In genomic region chr15:92895836-92896235, GRCm38 (mm10) we compare ENCODE assay signal across 28 mouse cellular contexts.
DNase-seq lines count a peak whose midpoint lies in the region; ATAC-seq and TF ChIP-seq lines count a peak whose summit lies in the region.
"Had no signal": no experiment of that assay in that cellular context is flagged by ENCODE, and none has a peak within 500 bp of the region (broad histone marks: within the 10 kb centered on the region; RNA-seq: fewer than 3 reads in every experiment).

No protein-coding gene starts in this region.

- no peak for TF ChIP-seq POLR2A in limb, embryonic 14.5 days (IDR thresholded peaks at IDR 0.05; ENCODE audit: borderline replicate concordance, extremely low read depth, insufficient read depth, insufficient read length)

- ATAC-seq in embryonic facial prominence, embryonic 11.5 days (replicated peaks; ENCODE audit: insufficient number of reproducible peaks, low FRiP score, low TSS enrichment, low read depth), result no peak
- no peak for ATAC-seq in lung, embryonic 14.5 days (ENCODE audit: insufficient read depth)
- no peak for ATAC-seq in limb, embryonic 14.5 days (ENCODE audit: low FRiP score, low read depth)
- ATAC-seq: forebrain, embryonic 15.5 days; hindbrain, postnatal 0 days; inflammation-experienced regulatory T-cells, adult 6 months; intestine, embryonic 16.5 days had no signal

- no peak overlapping the region for H3K9ac ChIP-seq in embryonic facial prominence, embryonic 11.5 days (replicated peaks; ENCODE audit: low read length)
- H3K9ac ChIP-seq in lung, embryonic 14.5 days, result no peak overlapping the region
- H3K9ac ChIP-seq in limb, embryonic 14.5 days (ENCODE audit: low read depth, low read length, severe bottlenecking), result no peak overlapping the region
- H3K9ac ChIP-seq: embryonic facial prominence, embryonic 15.5 days; forebrain, embryonic 15.5 days; heart, embryonic 13.5 days; hindbrain, embryonic 14.5 days had no signal

- 65% methylated on average over 4 of the region's 4 CpGs for WGBS in embryonic facial prominence, embryonic 11.5 days
- 71% methylated on average over 4 of the region's 4 CpGs for WGBS in embryonic facial prominence, embryonic 10.5 days
- 58% methylated on average over 4 of the region's 4 CpGs for WGBS in lung, embryonic 14.5 days
- WGBS in limb, embryonic 14.5 days, result 59% methylated on average over 4 of the region's 4 CpGs

- no peaks in the 10 kb centered on the region for H3K4me1 ChIP-seq in embryonic facial prominence, embryonic 11.5 days (ENCODE audit: control insufficient read depth, insufficient read depth, low read length)
- no peaks in the 10 kb centered on the region for H3K4me1 ChIP-seq in embryonic facial prominence, embryonic 10.5 days
- H3K4me1 ChIP-seq in lung, embryonic 14.5 days (ENCODE audit: insufficient read depth), result no peaks in the 10 kb centered on the region
- no peaks in the 10 kb centered on the region for H3K4me1 ChIP-seq in limb, embryonic 14.5 days (ENCODE audit: control insufficient read depth, insufficient read depth, low read length)
- H3K4me1 ChIP-seq: embryonic facial prominence, embryonic 15.5 days; forebrain, embryonic 15.5 days; heart, embryonic 10.5 days; heart, embryonic 13.5 days had no signal

- TF ChIP-seq CTCF in lung, embryonic 14.5 days (IDR thresholded peaks at IDR 0.05; ENCODE audit: low read depth), result no peak

- H3K4me2 ChIP-seq in embryonic facial prominence, embryonic 11.5 days (ENCODE audit: low read depth, low read length), result no peak overlapping the region
- H3K4me2 ChIP-seq in lung, embryonic 14.5 days, result no peak overlapping the region
- H3K4me2 ChIP-seq in limb, embryonic 14.5 days (replicated peaks; ENCODE audit: low read depth, low read length, severe bottlenecking), result no peak overlapping the region
- H3K4me2 ChIP-seq: embryonic facial prominence, embryonic 15.5 days; forebrain, embryonic 15.5 days; heart, embryonic 13.5 days; hindbrain, embryonic 14.5 days had no signal

- H3K36me3 ChIP-seq in embryonic facial prominence, embryonic 11.5 days (replicated peaks; ENCODE audit: control insufficient read depth, insufficient read depth, low read depth, low read length), result no peaks in the 10 kb centered on the region
- no peaks in the 10 kb centered on the region for H3K36me3 ChIP-seq in embryonic facial prominence, embryonic 10.5 days (replicated peaks)
- H3K36me3 ChIP-seq in lung, embryonic 14.5 days (ENCODE audit: insufficient read depth), result no peaks in the 10 kb centered on the region
- H3K36me3 ChIP-seq in limb, embryonic 14.5 days (ENCODE audit: control insufficient read depth, insufficient read depth, low read length), result no peaks in the 10 kb centered on the region
- H3K36me3 ChIP-seq: embryonic facial prominence, embryonic 15.5 days; forebrain, embryonic 15.5 days; heart, embryonic 10.5 days; heart, embryonic 13.5 days had no signal

- H3K27me3 ChIP-seq in embryonic facial prominence, embryonic 11.5 days (ENCODE audit: control insufficient read depth, insufficient read depth, low read length), result no peaks in the 10 kb centered on the region
- H3K27me3 ChIP-seq in embryonic facial prominence, embryonic 10.5 days (replicated peaks; ENCODE audit: low read depth, poor library complexity, severe bottlenecking), result no peaks in the 10 kb centered on the region
- H3K27me3 ChIP-seq in lung, embryonic 14.5 days (ENCODE audit: insufficient read depth, low read length), result no peaks in the 10 kb centered on the region
- H3K27me3 ChIP-seq in limb, embryonic 14.5 days (ENCODE audit: control insufficient read depth, insufficient read depth, low read length), result no peaks in the 10 kb centered on the region
- H3K27me3 ChIP-seq: CH12.LX; embryonic facial prominence, embryonic 15.5 days; forebrain, embryonic 15.5 days; heart, embryonic 13.5 days had no signal

- no peak overlapping the region for H3K27ac ChIP-seq in embryonic facial prominence, embryonic 11.5 days (replicated peaks; ENCODE audit: low read depth, low read length)
- H3K27ac ChIP-seq in embryonic facial prominence, embryonic 10.5 days (replicated peaks), result no peak overlapping the region
- H3K27ac ChIP-seq in lung, embryonic 14.5 days (ENCODE audit: low read depth), result no peak overlapping the region
- H3K27ac ChIP-seq in limb, embryonic 14.5 days (replicated peaks; ENCODE audit: low read depth, low read length), result no peak overlapping the region
- H3K27ac ChIP-seq: embryonic facial prominence, embryonic 15.5 days; forebrain, embryonic 15.5 days; heart, adult 2 months; heart, embryonic 10.5 days; heart, embryonic 13.5 days; hindbrain, embryonic 14.5 days; hindbrain, postnatal 0 days had no signal

- peak; percentile 32 for DNase-seq in embryonic facial prominence, embryonic 11.5 days (ENCODE audit: low spot score)
- DNase-seq in embryonic facial prominence, embryonic 10.5 days (ENCODE audit: low spot score), result no peak
- DNase-seq in lung, embryonic 14.5 days, result peak; percentile 63
- no peak for DNase-seq in lung, adult 18-20 months
- peak; percentile 29 for DNase-seq in embryo, embryonic 10.5 days (ENCODE audit: low spot score)
- peak; percentile 25 for DNase-seq in limb, embryonic 14.5 days (ENCODE audit: low spot score)
- no peak for DNase-seq in thymus, postnatal 4 days
- no peak for DNase-seq in frontal cortex, adult 2 months (ENCODE audit: extremely low spot score in 1 of 2, low spot score in 1 of 2)
- DNase-seq: adrenal gland, postnatal 10 days; adrenal gland, postnatal 36 days; B cell, adult 2 months; cerebellum, adult 18-20 months; cerebellum, adult 9-10 months; cerebellum, postnatal 14 days; gastrocnemius, postnatal 10 days; gastrocnemius, postnatal 36 days; heart, adult 2 months; heart, postnatal 14 days; heart, postnatal 4 days had no signal

- no peak overlapping the region for H3K4me3 ChIP-seq in embryonic facial prominence, embryonic 11.5 days (ENCODE audit: low read depth, low read length)
- no peak overlapping the region for H3K4me3 ChIP-seq in embryonic facial prominence, embryonic 10.5 days
- no peak overlapping the region for H3K4me3 ChIP-seq in lung, embryonic 14.5 days (ENCODE audit: low read depth, low read length)
- no peak overlapping the region for H3K4me3 ChIP-seq in limb, embryonic 14.5 days (replicated peaks; ENCODE audit: low read length)
- H3K4me3 ChIP-seq: embryonic facial prominence, embryonic 15.5 days; forebrain, embryonic 15.5 days; heart, adult 2 months; heart, embryonic 10.5 days; heart, embryonic 13.5 days had no signal

- H3K9me3 ChIP-seq in embryonic facial prominence, embryonic 11.5 days (replicated peaks; ENCODE audit: control insufficient read depth, low read length), result no peaks in the 10 kb centered on the region
- no peaks in the 10 kb centered on the region for H3K9me3 ChIP-seq in embryonic facial prominence, embryonic 10.5 days
- no peaks in the 10 kb centered on the region for H3K9me3 ChIP-seq in lung, embryonic 14.5 days (ENCODE audit: low read depth, low read length)
- H3K9me3 ChIP-seq in limb, embryonic 14.5 days (ENCODE audit: control insufficient read depth, low read length), result no peaks in the 10 kb centered on the region
- H3K9me3 ChIP-seq: embryonic facial prominence, embryonic 15.5 days; forebrain, embryonic 15.5 days; heart, embryonic 10.5 days; heart, embryonic 13.5 days had no signal

Comparison
In these comparisons a context has a peak if more than half of its experiments do, and no peak if none do; other contexts are left out.
1. DNase-seq: peak in embryonic facial prominence, embryonic 11.5 days (single experiment), lung, embryonic 14.5 days (single experiment), embryo, embryonic 10.5 days (single experiment) and limb, embryonic 14.5 days (single experiment); none in embryonic facial prominence, embryonic 10.5 days (single experiment), lung, adult 18-20 months (0 of 2), thymus, postnatal 4 days (single experiment) and frontal cortex, adult 2 months (0 of 2).